ENCODE assay signal across 9 mouse cellular contexts in genomic region chr15:96568271-96568982, GRCm38 (mm10).
A peak's percentile ranks its signal among the peaks of the same experiment; 100 is the strongest.
DNase-seq lines count a peak whose midpoint lies in the region; ATAC-seq and TF ChIP-seq lines count a peak whose summit lies in the region.
"Had no signal": no experiment of that assay in that cellular context is flagged by ENCODE, and none has a peak within 500 bp of the region (broad histone marks: within the 10 kb centered on the region; RNA-seq: fewer than 3 reads in every experiment).

No protein-coding gene starts in this region.

- peaks cover 20% of the 10 kb centered on the region for H3K4me1 ChIP-seq in heart, embryonic 12.5 days (replicated peaks)
- no peaks in the 10 kb centered on the region for H3K4me1 ChIP-seq in kidney, postnatal 0 days (replicated peaks; ENCODE audit: insufficient read depth, low read length)
- H3K4me1 ChIP-seq in forebrain, embryonic 16.5 days (replicated peaks; ENCODE audit: control insufficient read depth, insufficient read depth, low read length), result no peaks in the 10 kb centered on the region
- peaks cover 10% of the 10 kb centered on the region for H3K4me1 ChIP-seq in midbrain, embryonic 10.5 days

- no peak overlapping the region for H3K4me3 ChIP-seq in heart, embryonic 12.5 days
- no peak overlapping the region for H3K4me3 ChIP-seq in kidney, postnatal 0 days (replicated peaks; ENCODE audit: low read depth, low read length)
- H3K4me3 ChIP-seq in forebrain, embryonic 16.5 days (replicated peaks; ENCODE audit: low read length), result no peak overlapping the region
- H3K4me3 ChIP-seq in midbrain, embryonic 10.5 days, result no peak overlapping the region
- H3K4me3 ChIP-seq: limb, embryonic 15.5 days had no signal

- TF ChIP-seq CTCF in kidney, postnatal 0 days (IDR thresholded peaks at IDR 0.05; ENCODE audit: low read depth), result no peak

- H3K27ac ChIP-seq in heart, embryonic 12.5 days (ENCODE audit: poor library complexity, severe bottlenecking), result peak overlapping the region; percentile 51; the same call in 1 of the 2 replicates
- no peak overlapping the region; the same call in 1 of the 2 replicates for H3K27ac ChIP-seq in kidney, postnatal 0 days
- H3K27ac ChIP-seq in forebrain, embryonic 16.5 days (ENCODE audit: low read length), result no peak overlapping the region
- no peak overlapping the region for H3K27ac ChIP-seq in midbrain, embryonic 10.5 days (replicated peaks)
- H3K27ac ChIP-seq: limb, embryonic 15.5 days had no signal

- H3K9me3 ChIP-seq in heart, embryonic 12.5 days (replicated peaks), result no peaks in the 10 kb centered on the region
- no peaks in the 10 kb centered on the region for H3K9me3 ChIP-seq in kidney, postnatal 0 days (replicated peaks; ENCODE audit: low read length)
- H3K9me3 ChIP-seq in forebrain, embryonic 16.5 days (ENCODE audit: control insufficient read depth, low read length), result no peaks in the 10 kb centered on the region
- H3K9me3 ChIP-seq in midbrain, embryonic 10.5 days (replicated peaks), result no peaks in the 10 kb centered on the region
- H3K9me3 ChIP-seq: limb, embryonic 15.5 days had no signal

- H3K4me2 ChIP-seq in heart, embryonic 12.5 days, result no peak overlapping the region
- H3K4me2 ChIP-seq in kidney, postnatal 0 days (ENCODE audit: low read length), result no peak overlapping the region
- H3K4me2 ChIP-seq in forebrain, embryonic 16.5 days (ENCODE audit: low read length), result no peak overlapping the region
- H3K4me2 ChIP-seq: limb, embryonic 15.5 days had no signal

- DNase-seq in lung, adult 18-20 months, result peak; percentile 18 to 52
- DNase-seq in lung, postnatal 25 days (ENCODE audit: low spot score), result no peak
- peak; percentile 49 for DNase-seq in kidney, postnatal 0 days (ENCODE audit: low spot score)
- peak; percentile 60 for DNase-seq in retina, postnatal 1 day
- no peak for DNase-seq in left cerebral cortex, postnatal 14 days (ENCODE audit: low spot score in 2 of 2)
- DNase-seq in midbrain, embryonic 10.5 days (ENCODE audit: low spot score), result no peak

- peaks cover 8% of the 10 kb centered on the region for H3K36me3 ChIP-seq in heart, embryonic 12.5 days
- no peaks in the 10 kb centered on the region for H3K36me3 ChIP-seq in kidney, postnatal 0 days (ENCODE audit: insufficient read depth, low read length)
- H3K36me3 ChIP-seq in forebrain, embryonic 16.5 days (ENCODE audit: control insufficient read depth, insufficient read depth), result no peaks in the 10 kb centered on the region
- H3K36me3 ChIP-seq in midbrain, embryonic 10.5 days, result peaks cover 6% of the 10 kb centered on the region
- H3K36me3 ChIP-seq: limb, embryonic 15.5 days had no signal

- 53% methylated on average over 13 of the region's 13 CpGs for WGBS in heart, embryonic 12.5 days
- 50% methylated on average over 13 of the region's 13 CpGs for WGBS in kidney, postnatal 0 days
- WGBS in forebrain, embryonic 16.5 days, result 72% methylated on average over 13 of the region's 13 CpGs
- 83% methylated on average over 13 of the region's 13 CpGs for WGBS in midbrain, embryonic 10.5 days

- H3K9ac ChIP-seq in heart, embryonic 12.5 days, result no peak overlapping the region
- H3K9ac ChIP-seq in kidney, postnatal 0 days (ENCODE audit: low read depth, low read length), result no peak overlapping the region
- no peak overlapping the region for H3K9ac ChIP-seq in forebrain, embryonic 16.5 days (replicated peaks; ENCODE audit: low read depth, low read length)
- H3K9ac ChIP-seq: limb, embryonic 15.5 days had no signal

- intact Hi-C loops in left cerebral cortex, postnatal 14 days (cut with DNase I), result no loop called here

- ATAC-seq in heart, embryonic 12.5 days (ENCODE audit: insufficient number of reproducible peaks, low FRiP score), result 0 out of 2 replicates have a peak, but pooled peaks have one; percentile 50
- 0 out of 2 replicates have a peak, but pooled peaks have one; percentile 19 for ATAC-seq in kidney, postnatal 0 days (replicated peaks; ENCODE audit: low FRiP score, low read depth)
- no peak for ATAC-seq in forebrain, embryonic 16.5 days

- no peaks in the 10 kb centered on the region for H3K27me3 ChIP-seq in heart, embryonic 12.5 days (replicated peaks)
- no peaks in the 10 kb centered on the region for H3K27me3 ChIP-seq in kidney, postnatal 0 days (ENCODE audit: insufficient read depth, low read length)
- no peaks in the 10 kb centered on the region for H3K27me3 ChIP-seq in forebrain, embryonic 16.5 days (replicated peaks; ENCODE audit: control insufficient read depth, insufficient read depth, low read length)
- H3K27me3 ChIP-seq in midbrain, embryonic 10.5 days (ENCODE audit: low read depth, poor library complexity, severe bottlenecking), result no peaks in the 10 kb centered on the region
- H3K27me3 ChIP-seq: limb, embryonic 15.5 days had no signal

Comparison
In these comparisons a context has a peak if more than half of its experiments do, and no peak if none do; other contexts are left out.
1. DNase-seq: peak in lung, adult 18-20 months (2 of 2), kidney, postnatal 0 days (single experiment) and retina, postnatal 1 day (single experiment); none in lung, postnatal 25 days (single experiment), left cerebral cortex, postnatal 14 days (0 of 2) and midbrain, embryonic 10.5 days (single experiment).